Mouse (Mus musculus): Measurements from ENCODE around the gene Ssu2. TPM values are rescaled to one million over a fixed set of nuclear protein-coding genes. Genes with fewer than 3 reads are reported as not detected.
A peak's percentile ranks its signal among the peaks of the same experiment; 100 is the strongest.

The Ssu2 gene
- 0.16 TPM in 1 of 2 replicates, not detected in the other for polyA plus RNA-seq (2015; fragmentation: Nextera tagmentation; extraction: Ambion mirVana)

GRCm38 (mm10) chr6:112387947-112388346, at the start of gene Ssu2:
Gene Ssu2 (minus strand): TSS chr6:112388023.
- 72% methylated on average over 9 of the region's 9 CpGs for WGBS
- no peak within 1 kb of the TSS for H3K9ac ChIP-seq (ENCODE audit: low read depth, low read length)
- H3K27ac ChIP-seq (ENCODE audit: low read length): no peak within 1 kb of the TSS
- H3K9me3 ChIP-seq (replicated peaks; ENCODE audit: control insufficient read depth, low read length, poor library complexity, severe bottlenecking): no peaks in the 10 kb centered on the region
- H3K4me1 ChIP-seq (ENCODE audit: control insufficient read depth, insufficient read depth, low read length): no peaks in the 10 kb centered on the region
- no peaks in the 10 kb centered on the region for H3K36me3 ChIP-seq (ENCODE audit: control insufficient read depth, insufficient read depth, low read length)
- ATAC-seq: no peak
- H3K27me3 ChIP-seq (ENCODE audit: control insufficient read depth, insufficient read depth, low read depth, low read length): no peaks in the 10 kb centered on the region
- H3K4me3 ChIP-seq (ENCODE audit: low read depth, low read length): no peak within 1 kb of the TSS
- no peak within 1 kb of the TSS for H3K4me2 ChIP-seq (ENCODE audit: low read length)

- H3K27ac ChIP-seq (ENCODE audit: low read length): no peak overlapping the region
- no peak overlapping the region for H3K9ac ChIP-seq (ENCODE audit: low read depth, low read length)
- no peak for ATAC-seq
- no peak overlapping the region for H3K4me3 ChIP-seq (ENCODE audit: low read depth, low read length)
- no peak overlapping the region for H3K4me2 ChIP-seq (ENCODE audit: low read length)
- no peaks in the 10 kb centered on the region for H3K27me3 ChIP-seq (ENCODE audit: control insufficient read depth, insufficient read depth, low read depth, low read length)
- 76% methylated on average over 6 of the region's 6 CpGs for WGBS
- no peaks in the 10 kb centered on the region for H3K9me3 ChIP-seq (replicated peaks; ENCODE audit: control insufficient read depth, low read length, poor library complexity, severe bottlenecking)
- no peaks in the 10 kb centered on the region for H3K36me3 ChIP-seq (ENCODE audit: control insufficient read depth, insufficient read depth, low read length)
- H3K4me1 ChIP-seq (ENCODE audit: control insufficient read depth, insufficient read depth, low read length): no peaks in the 10 kb centered on the region
These were observed 38.4 kb upstream of the Ssu2 start for GRCm38 (mm10) chr6:112426018-112426732.

- Histone ChIP-seq H3K27ac (ENCODE audit: low read length) (no peak overlapping the region), H3K9ac (ENCODE audit: low read depth, low read length) (no peak overlapping the region), H3K4me2 (ENCODE audit: low read length) (no peak overlapping the region), H3K27me3 (ENCODE audit: control insufficient read depth, insufficient read depth, low read depth, low read length) (no peaks in the 10 kb centered on the region), H3K4me1 (ENCODE audit: control insufficient read depth, insufficient read depth, low read length) (no peaks in the 10 kb centered on the region), H3K9me3 (replicated peaks; ENCODE audit: control insufficient read depth, low read length, poor library complexity, severe bottlenecking) (no peaks in the 10 kb centered on the region), H3K4me3 (ENCODE audit: low read depth, low read length) (no peak overlapping the region), H3K36me3 (ENCODE audit: control insufficient read depth, insufficient read depth, low read length) (no peaks in the 10 kb centered on the region)
- WGBS: 91% methylated on average over 8 of the region's 8 CpGs
- ATAC-seq: no peak
These were observed 36.1 kb upstream of the Ssu2 start for GRCm38 (mm10) chr6:112423746-112424501.

GRCm38 (mm10) chr6:112420883-112421282, 33.1 kb upstream of the Ssu2 start:
- Histone ChIP-seq H3K36me3 (ENCODE audit: control insufficient read depth, insufficient read depth, low read length) (no peaks in the 10 kb centered on the region), H3K27ac (ENCODE audit: low read length) (no peak overlapping the region), H3K9me3 (replicated peaks; ENCODE audit: control insufficient read depth, low read length, poor library complexity, severe bottlenecking) (no peaks in the 10 kb centered on the region), H3K4me1 (ENCODE audit: control insufficient read depth, insufficient read depth, low read length) (no peaks in the 10 kb centered on the region), H3K9ac (ENCODE audit: low read depth, low read length) (no peak overlapping the region), H3K4me2 (ENCODE audit: low read length) (no peak overlapping the region), H3K4me3 (ENCODE audit: low read depth, low read length) (no peak overlapping the region), H3K27me3 (ENCODE audit: control insufficient read depth, insufficient read depth, low read depth, low read length) (no peaks in the 10 kb centered on the region)
- no peak for ATAC-seq
- 91% methylated on average over 1 of the region's 1 CpGs for WGBS

GRCm38 (mm10) chr6:112419333-112419732, 31.5 kb upstream of the Ssu2 start:
- WGBS: 73% methylated on average over 9 of the region's 9 CpGs

GRCm38 (mm10) chr6:112404111-112404510, 16.3 kb upstream of the Ssu2 start:
- Histone ChIP-seq H3K27me3 (ENCODE audit: control insufficient read depth, insufficient read depth, low read depth, low read length) (no peaks in the 10 kb centered on the region), H3K9me3 (replicated peaks; ENCODE audit: control insufficient read depth, low read length, poor library complexity, severe bottlenecking) (no peaks in the 10 kb centered on the region), H3K4me3 (ENCODE audit: low read depth, low read length) (no peak overlapping the region), H3K27ac (ENCODE audit: low read length) (no peak overlapping the region), H3K36me3 (ENCODE audit: control insufficient read depth, insufficient read depth, low read length) (no peaks in the 10 kb centered on the region), H3K4me2 (ENCODE audit: low read length) (no peak overlapping the region), H3K4me1 (ENCODE audit: control insufficient read depth, insufficient read depth, low read length) (no peaks in the 10 kb centered on the region), H3K9ac (ENCODE audit: low read depth, low read length) (no peak overlapping the region)
- WGBS: 83% methylated on average over 5 of the region's 5 CpGs
- no peak for ATAC-seq

More at GRCm38 (mm10) chr6:112419333-112419732, 31.5 kb upstream of the Ssu2 start:
- no peaks in the 10 kb centered on the region for H3K27me3 ChIP-seq (ENCODE audit: control insufficient read depth, insufficient read depth, low read depth, low read length)
- H3K4me1 ChIP-seq (ENCODE audit: control insufficient read depth, insufficient read depth, low read length): no peaks in the 10 kb centered on the region
- H3K9ac ChIP-seq (ENCODE audit: low read depth, low read length): no peak overlapping the region
- H3K27ac ChIP-seq (ENCODE audit: low read length): no peak overlapping the region
- ATAC-seq: no peak
- H3K9me3 ChIP-seq (replicated peaks; ENCODE audit: control insufficient read depth, low read length, poor library complexity, severe bottlenecking): no peaks in the 10 kb centered on the region
- H3K36me3 ChIP-seq (ENCODE audit: control insufficient read depth, insufficient read depth, low read length): no peaks in the 10 kb centered on the region
- no peak overlapping the region for H3K4me2 ChIP-seq (ENCODE audit: low read length)
- no peak overlapping the region for H3K4me3 ChIP-seq (ENCODE audit: low read depth, low read length)

GRCm38 (mm10) chr6:112401953-112402683, 14.3 kb upstream of the Ssu2 start:
- Histone ChIP-seq H3K9ac (ENCODE audit: low read depth, low read length) (no peak overlapping the region), H3K27ac (ENCODE audit: low read length) (no peak overlapping the region), H3K4me1 (ENCODE audit: control insufficient read depth, insufficient read depth, low read length) (no peaks in the 10 kb centered on the region), H3K36me3 (ENCODE audit: control insufficient read depth, insufficient read depth, low read length) (no peaks in the 10 kb centered on the region), H3K4me2 (ENCODE audit: low read length) (no peak overlapping the region), H3K27me3 (ENCODE audit: control insufficient read depth, insufficient read depth, low read depth, low read length) (no peaks in the 10 kb centered on the region), H3K9me3 (replicated peaks; ENCODE audit: control insufficient read depth, low read length, poor library complexity, severe bottlenecking) (no peaks in the 10 kb centered on the region), H3K4me3 (ENCODE audit: low read depth, low read length) (no peak overlapping the region)
- 69% methylated on average over 12 of the region's 12 CpGs for WGBS
- peak; percentile 42; the same call in 1 of the 2 replicates for ATAC-seq

- WGBS: 91% methylated on average over 3 of the region's 3 CpGs
- Histone ChIP-seq H3K9ac (ENCODE audit: low read depth, low read length) (no peak overlapping the region), H3K4me3 (ENCODE audit: low read depth, low read length) (no peak overlapping the region), H3K9me3 (replicated peaks; ENCODE audit: control insufficient read depth, low read length, poor library complexity, severe bottlenecking) (no peaks in the 10 kb centered on the region), H3K27me3 (ENCODE audit: control insufficient read depth, insufficient read depth, low read depth, low read length) (no peaks in the 10 kb centered on the region), H3K36me3 (ENCODE audit: control insufficient read depth, insufficient read depth, low read length) (no peaks in the 10 kb centered on the region), H3K27ac (ENCODE audit: low read length) (no peak overlapping the region), H3K4me2 (ENCODE audit: low read length) (no peak overlapping the region), H3K4me1 (ENCODE audit: control insufficient read depth, insufficient read depth, low read length) (no peaks in the 10 kb centered on the region)
- no peak for ATAC-seq
These were observed 9.5 kb upstream of the Ssu2 start for GRCm38 (mm10) chr6:112397351-112397750.
